Mouse (Mus musculus) hematopoietic stem cell, adult 5-6 weeks (primary cell): ENCODE results near the gene 6030408B16Rik. TPM values are rescaled to one million over a fixed set of nuclear protein-coding genes. Genes with fewer than 3 reads are reported as not detected.
A peak's percentile ranks its signal among the peaks of the same experiment; 100 is the strongest.

Source experiments
- ATAC-seq, 2 experiments: fragments of 125-278 bp in 1 of 2; replicated peaks in 1 of 2; 2 replicates each; pipeline ENCODE4 v1.8.0; 2016 to 2017; ENCODE audit warnings: inconsistent platforms in 2 of 2, mild to moderate bottlenecking in 2 of 2, moderate number of reproducible peaks in 2 of 2, low read depth in 1 of 2, moderate TSS enrichment in 1 of 2; ENCODE audit not compliant: low FRiP score in 2 of 2, poor library complexity in 2 of 2, severe bottlenecking in 2 of 2, insufficient read depth in 1 of 2, low TSS enrichment in 1 of 2
- total RNA-seq: library from RNA; stranded (forward); fragments of 172-1452, 232-1000 nt; gene quantifications from 2 replicates; pipeline ENCODE4 v1.2.3, GENCODE M21; 2017

6030408B16Rik gene
- total RNA-seq, 1 experiment from 2014 or later = not detected

DNA sequence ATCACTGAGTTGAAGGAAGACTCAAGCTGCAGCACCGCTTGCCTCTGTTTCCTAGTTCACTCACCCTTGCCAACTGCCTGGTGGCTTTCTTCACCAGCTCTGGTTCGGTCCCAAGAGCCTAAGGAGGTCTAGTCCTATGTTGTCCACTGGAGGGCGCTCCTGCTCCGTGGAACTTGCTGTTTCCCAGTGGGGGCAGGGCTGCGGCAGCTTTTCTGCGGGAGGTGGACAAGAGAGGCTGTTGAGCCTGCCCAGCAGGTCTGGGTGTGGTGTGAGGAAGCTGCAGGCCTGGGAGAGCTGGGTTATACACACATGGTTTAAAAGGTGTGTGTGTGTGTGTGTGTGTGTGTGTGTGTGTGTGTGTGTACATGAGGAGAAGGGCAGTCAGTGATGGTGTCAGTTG lies 34.3 kb downstream of the 6030408B16Rik start:
- peak; percentile 77 to 84 for ATAC-seq

GRCm38 (mm10) chr15:101328876-101329563 lies 36.0 kb downstream of the 6030408B16Rik start:
- no peak for ATAC-seq

- ATAC-seq = no peak
Measured at GRCm38 (mm10) chr15:101329564-101329892, 36.5 kb downstream of the 6030408B16Rik start.

- no peak for ATAC-seq
Measured at GRCm38 (mm10) chr15:101331090-101331489, 38.1 kb downstream of the 6030408B16Rik start.

DNA sequence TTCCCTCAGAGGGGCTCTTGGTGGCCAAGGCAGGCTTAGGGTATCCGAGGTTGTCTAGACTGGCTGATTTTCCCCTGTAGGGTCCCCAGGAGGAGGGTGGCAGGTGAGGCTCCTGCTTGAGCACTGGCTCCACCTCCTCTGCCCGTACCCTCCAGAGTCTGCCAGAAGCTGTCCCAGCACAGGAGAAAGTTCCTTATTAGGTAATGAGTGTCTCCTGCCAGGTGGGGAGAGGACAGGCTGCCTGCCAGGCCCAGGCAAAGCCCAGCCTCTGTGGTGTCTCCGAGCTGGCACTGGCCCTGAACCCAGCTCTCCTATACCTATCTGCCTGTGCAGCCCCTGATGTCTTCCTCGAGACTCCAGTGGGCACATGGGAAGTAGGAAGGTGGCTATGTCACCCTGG lies 39.4 kb downstream of the 6030408B16Rik start:
- no peak for ATAC-seq

DNA sequence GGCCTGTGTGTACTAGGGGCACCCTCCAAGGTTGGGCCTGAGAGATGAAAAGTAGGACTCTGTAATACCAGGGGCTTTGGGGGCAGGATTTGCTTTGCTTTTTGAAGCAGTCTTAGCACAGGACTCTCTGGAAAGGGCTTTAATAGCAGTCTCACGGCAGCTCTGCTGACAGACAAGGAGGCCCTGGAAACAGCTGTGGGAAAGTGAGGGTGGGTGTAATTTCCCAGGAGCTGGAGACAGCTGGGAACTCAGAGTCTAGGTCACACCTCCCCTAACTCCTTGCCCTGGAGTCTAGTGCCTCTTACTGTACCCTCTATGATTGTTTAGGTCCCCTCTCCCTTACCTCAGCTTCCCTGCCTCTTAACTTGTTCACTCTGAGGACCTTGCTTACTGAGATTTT lies 40.2 kb downstream of the 6030408B16Rik start:
- ATAC-seq = no peak

- ATAC-seq = peak; percentile 34 to 43; a peak in 2 of 4 replicates
Measured at GRCm38 (mm10) chr15:101333648-101334047, 40.6 kb downstream of the 6030408B16Rik start.

- peak; percentile 55 to 59 for ATAC-seq
Measured at GRCm38 (mm10) chr15:101336474-101337174, 43.6 kb downstream of the 6030408B16Rik start.

- no peak for ATAC-seq
Measured at GRCm38 (mm10) chr15:101338359-101338758, 45.3 kb downstream of the 6030408B16Rik start.

DNA sequence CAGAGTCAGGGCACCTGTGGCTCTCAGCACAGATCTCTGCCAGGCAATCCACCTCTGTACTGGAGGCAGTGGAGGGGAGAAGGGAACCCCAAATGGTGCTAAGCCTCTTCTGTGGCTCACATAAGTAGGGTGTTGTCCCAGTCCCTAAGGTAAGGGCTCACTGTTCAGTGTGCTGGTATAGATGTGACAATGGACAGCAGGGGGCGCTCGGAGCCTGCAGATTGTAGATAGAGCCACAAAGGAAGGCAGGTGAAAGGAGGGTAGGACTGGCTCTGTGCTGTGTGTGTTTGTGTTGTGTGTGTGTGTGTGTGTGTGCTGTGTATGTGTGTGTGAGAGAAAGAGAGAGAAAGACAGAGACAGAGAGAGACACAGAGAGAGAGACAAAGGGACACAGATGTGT lies 46.5 kb downstream of the 6030408B16Rik start:
- peak; percentile 67 to 69 for ATAC-seq

DNA sequence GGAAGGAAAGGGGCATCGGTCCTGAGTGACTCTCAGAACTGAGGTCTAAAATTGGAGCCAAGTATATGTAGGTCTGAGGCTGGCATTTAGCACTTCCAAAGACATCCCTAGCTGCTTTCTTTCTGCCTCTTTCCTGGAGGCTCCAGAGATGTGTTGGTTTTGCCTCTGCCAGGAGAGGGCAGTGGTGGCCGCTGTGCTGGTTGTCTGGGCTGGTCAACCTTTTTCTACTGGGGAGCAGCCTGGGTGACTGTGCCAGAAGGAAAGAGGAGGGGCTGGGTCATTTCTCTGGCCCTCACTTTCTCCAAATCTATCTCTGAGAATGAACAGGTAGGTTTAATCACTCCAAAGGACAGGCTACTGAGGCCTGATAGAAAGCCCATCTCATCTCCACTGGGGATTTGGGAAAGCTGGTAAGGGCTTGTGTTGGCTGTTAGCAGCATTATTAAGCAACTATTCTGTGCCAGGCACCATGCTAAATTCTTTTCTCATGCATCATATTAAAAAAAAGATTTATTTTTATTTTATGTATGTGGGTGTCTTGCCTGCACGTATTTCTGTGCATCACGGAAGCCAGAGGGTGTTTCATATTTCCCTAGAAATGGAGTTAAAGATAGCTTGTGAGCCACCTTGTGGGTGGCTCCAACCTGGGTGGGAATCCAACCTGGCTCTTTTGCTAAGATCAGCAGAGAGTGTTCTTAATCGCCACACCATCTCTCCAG lies 48.9 kb downstream of the 6030408B16Rik start:
- ATAC-seq = peak in 1 of 2 experiments; percentile 58; a peak in 1 of 4 replicates

Other genes with a start within 250 kb of the 6030408B16Rik start
- gene Gm47841, start 245.8 kb upstream of the 6030408B16Rik start, total RNA-seq = not detected in 2 replicates
- not detected in 2 replicates for gene Fignl2, start 214.6 kb upstream of the 6030408B16Rik start, total RNA-seq
- not detected in 2 replicates for gene Ankrd33, start 177.5 kb upstream of the 6030408B16Rik start, total RNA-seq
- gene Acvrl1, start 164.7 kb upstream of the 6030408B16Rik start, total RNA-seq = 2.0 and 4.8 TPM in 2 replicates
- gene Acvr1b, start 119.1 kb upstream of the 6030408B16Rik start, total RNA-seq = 19.6 and 25.5 TPM in 2 replicates
- gene Grasp, start 69.0 kb upstream of the 6030408B16Rik start, total RNA-seq = 6.6 and 7.8 TPM in 2 replicates
- gene Nr4a1, start 38.9 kb upstream of the 6030408B16Rik start, total RNA-seq = 246 and 344 TPM in 2 replicates
- gene Atg101, start 8.9 kb upstream of the 6030408B16Rik start, total RNA-seq = 31.9 and 59.4 TPM in 2 replicates
- gene Krt80, start 77.0 kb downstream of the 6030408B16Rik start, total RNA-seq = 2.8 TPM in 2 replicates
- 11.5 and 13.9 TPM in 2 replicates for gene Krt7, start 117.8 kb downstream of the 6030408B16Rik start, total RNA-seq
- 0.44 TPM in 1 of 2 replicates, not detected in the other for gene Krt87, start 145.6 kb downstream of the 6030408B16Rik start, total RNA-seq
- gene Krt88, start 154.5 kb downstream of the 6030408B16Rik start, total RNA-seq = not detected in 2 replicates
- not detected in 2 replicates for gene Krt81, start 170.5 kb downstream of the 6030408B16Rik start, total RNA-seq
- gene Krt86, start 180.3 kb downstream of the 6030408B16Rik start, total RNA-seq = not detected in 2 replicates
- gene Krt83, start 198.3 kb downstream of the 6030408B16Rik start, total RNA-seq = 0.56 TPM in 1 of 2 replicates, not detected in the other
- not detected in 2 replicates for gene Gm49425, start 224.0 kb downstream of the 6030408B16Rik start, total RNA-seq
- gene Krt84, start 239.6 kb downstream of the 6030408B16Rik start, total RNA-seq = not detected in 2 replicates